22 mouse cellular contexts compared by ENCODE assay signal in genomic region chr6:114013801-114014200, GRCm38 (mm10). TPM values are rescaled to one million over a fixed set of nuclear protein-coding genes. Genes with fewer than 3 reads are reported as not detected.
DNase-seq lines count a peak whose midpoint lies in the region; ATAC-seq and TF ChIP-seq lines count a peak whose summit lies in the region.
"Had no signal": no experiment of that assay in that cellular context is flagged by ENCODE, and none has a peak within 500 bp of the region (broad histone marks: within the 10 kb centered on the region; RNA-seq: fewer than 3 reads in every experiment).

No protein-coding gene starts in this region.

- no peaks in the 10 kb centered on the region for H3K36me3 ChIP-seq in kidney, adult 2 months (ENCODE audit: control insufficient read depth, insufficient read depth, low read length)
- H3K36me3 ChIP-seq in liver, adult 2 months (ENCODE audit: control insufficient read depth, insufficient read depth, low read length): no peaks in the 10 kb centered on the region
- H3K36me3 ChIP-seq in liver, embryonic 12.5 days: no peaks in the 10 kb centered on the region
- H3K36me3 ChIP-seq in hindbrain, postnatal 0 days (ENCODE audit: insufficient read depth, low read length): no peaks in the 10 kb centered on the region
- H3K36me3 ChIP-seq: embryonic facial prominence, embryonic 13.5 days; forebrain, embryonic 12.5 days; G1E; heart, embryonic 10.5 days; hindbrain, embryonic 12.5 days; intestine, embryonic 15.5 days had no signal

- 0 out of 2 replicates have a peak, but pooled peaks have one; percentile 46 for ATAC-seq in cerebellum, adult (ENCODE audit: insufficient number of reproducible peaks, low FRiP score, low TSS enrichment)
- ATAC-seq in liver, embryonic 12.5 days: no peak
- ATAC-seq in hindbrain, postnatal 0 days: no peak
- ATAC-seq: CD4-positive, CD25-positive, alpha-beta regulatory T cell, adult 4 months; forebrain, embryonic 16.5 days had no signal

- H3K4me2 ChIP-seq in liver, embryonic 12.5 days: no peak overlapping the region
- H3K4me2 ChIP-seq in hindbrain, postnatal 0 days (ENCODE audit: low read depth, low read length): no peak overlapping the region
- H3K4me2 ChIP-seq: embryonic facial prominence, embryonic 13.5 days; forebrain, embryonic 12.5 days; hindbrain, embryonic 12.5 days had no signal

- no peak for TF ChIP-seq POLR2A in kidney, adult 2 months (IDR thresholded peaks at IDR 0.05; ENCODE audit: low read depth, low read length)
- no peak for TF ChIP-seq POLR2A in liver, adult 2 months (IDR thresholded peaks at IDR 0.05; ENCODE audit: extremely low read depth, insufficient read depth, low read length)

- H3K27me3 ChIP-seq in kidney, adult 2 months (replicated peaks; ENCODE audit: control insufficient read depth, insufficient read depth, low read length): no peaks in the 10 kb centered on the region
- no peaks in the 10 kb centered on the region for H3K27me3 ChIP-seq in liver, adult 2 months (ENCODE audit: control insufficient read depth, insufficient read depth, low read length)
- H3K27me3 ChIP-seq in liver, embryonic 12.5 days (replicated peaks): no peaks in the 10 kb centered on the region; the same call in 1 of the 2 replicates
- no peaks in the 10 kb centered on the region for H3K27me3 ChIP-seq in hindbrain, postnatal 0 days (ENCODE audit: insufficient read depth, low read length)
- H3K27me3 ChIP-seq: embryonic facial prominence, embryonic 13.5 days; forebrain, embryonic 12.5 days; hindbrain, embryonic 12.5 days; intestine, embryonic 15.5 days had no signal

- H3K4me1 ChIP-seq in kidney, adult 2 months (ENCODE audit: control insufficient read depth, insufficient read depth, low read length): peaks cover 11% of the 10 kb centered on the region; the same call in 1 of the 2 replicates
- peaks cover 5% of the 10 kb centered on the region; the same call in 1 of the 2 replicates for H3K4me1 ChIP-seq in liver, adult 2 months (ENCODE audit: control insufficient read depth, insufficient read depth, low read length)
- H3K4me1 ChIP-seq in liver, embryonic 12.5 days: no peaks in the 10 kb centered on the region
- H3K4me1 ChIP-seq in hindbrain, postnatal 0 days (ENCODE audit: insufficient read depth, low read length): no peaks in the 10 kb centered on the region
- H3K4me1 ChIP-seq: forebrain, embryonic 12.5 days; heart, embryonic 10.5 days had no signal

- H3K27ac ChIP-seq in kidney, adult 2 months (ENCODE audit: insufficient read depth, low read depth, low read length): no peak overlapping the region
- no peak overlapping the region for H3K27ac ChIP-seq in liver, adult 2 months (replicated peaks; ENCODE audit: insufficient read depth, low read depth, low read length)
- no peak overlapping the region for H3K27ac ChIP-seq in liver, embryonic 12.5 days
- H3K27ac ChIP-seq in hindbrain, postnatal 0 days: no peak overlapping the region
- H3K27ac ChIP-seq: embryonic facial prominence, embryonic 13.5 days; forebrain, embryonic 12.5 days; heart, embryonic 10.5 days; hindbrain, embryonic 12.5 days; intestine, embryonic 15.5 days had no signal

- H3K9me3 ChIP-seq in liver, embryonic 12.5 days (replicated peaks): no peaks in the 10 kb centered on the region
- H3K9me3 ChIP-seq in hindbrain, postnatal 0 days (ENCODE audit: low read length): no peaks in the 10 kb centered on the region
- H3K9me3 ChIP-seq: embryonic facial prominence, embryonic 13.5 days; forebrain, embryonic 12.5 days; heart, embryonic 10.5 days; hindbrain, embryonic 12.5 days; intestine, embryonic 15.5 days had no signal

- no peak overlapping the region for H3K4me3 ChIP-seq in kidney, adult 2 months (ENCODE audit: insufficient read depth, low read depth, low read length)
- H3K4me3 ChIP-seq in liver, adult 2 months (ENCODE audit: insufficient read depth, low read depth, low read length): no peak overlapping the region
- no peak overlapping the region for H3K4me3 ChIP-seq in liver, embryonic 12.5 days
- H3K4me3 ChIP-seq in hindbrain, postnatal 0 days (ENCODE audit: low read length): no peak overlapping the region
- H3K4me3 ChIP-seq: embryonic facial prominence, embryonic 13.5 days; forebrain, embryonic 12.5 days; heart, embryonic 10.5 days; hindbrain, embryonic 12.5 days; intestine, embryonic 15.5 days had no signal

- H3K9ac ChIP-seq in liver, adult 2 months (ENCODE audit: low read depth, low read length): no peak overlapping the region
- H3K9ac ChIP-seq in liver, embryonic 12.5 days: no peak overlapping the region
- no peak overlapping the region for H3K9ac ChIP-seq in hindbrain, postnatal 0 days (replicated peaks; ENCODE audit: low read length)
- H3K9ac ChIP-seq: embryonic facial prominence, embryonic 13.5 days; forebrain, embryonic 12.5 days; hindbrain, embryonic 12.5 days; intestine, embryonic 15.5 days had no signal

- WGBS in kidney, adult 2 months: 49% methylated on average over 5 of the region's 5 CpGs
- WGBS in liver, adult 2 months: 44% methylated on average over 5 of the region's 5 CpGs
- 50% methylated on average over 5 of the region's 5 CpGs for WGBS in liver, embryonic 12.5 days (ENCODE audit: insufficient replicate concordance)
- WGBS in hindbrain, postnatal 0 days: 56% methylated on average over 5 of the region's 5 CpGs

- DNase-seq in cerebellum, adult 11-12 months: no peak
- DNase-seq in kidney, adult 2 months: peak; percentile 32
- DNase-seq in kidney, postnatal 14 days: no peak
- DNase-seq in liver, adult 2 months (ENCODE audit: extremely low read depth, low read depth, low spot score): peak; percentile 66
- DNase-seq in hindbrain, postnatal 0 days (ENCODE audit: low spot score): no peak
- DNase-seq in testis, postnatal 10 days (ENCODE audit: low spot score): no peak
- DNase-seq: adrenal gland, postnatal 14 days; B cell, adult 2 months; gastrocnemius, postnatal 10 days; heart, adult 18-20 months; heart, postnatal 10 days; heart, postnatal 4 days had no signal

- TF ChIP-seq CTCF in kidney, adult 2 months (conservative IDR thresholded peaks at IDR 0.05; ENCODE audit: insufficient read depth, insufficient read length, low read depth, low read length): no peak
- no peak for TF ChIP-seq CTCF in liver, adult 2 months (IDR thresholded peaks at IDR 0.05; ENCODE audit: low read depth, low read length)
- TF ChIP-seq CTCF in hindbrain, postnatal 0 days (IDR thresholded peaks at IDR 0.05; ENCODE audit: low read depth): no peak

- no peaks in the 10 kb centered on the region for H3K79me2 ChIP-seq in liver, adult 2 months (ENCODE audit: control insufficient read depth, insufficient read depth, low read length)

RNA-seq across cellular contexts. Expression of gene Atp2b2, which starts 28.6 kb away (rescaled TPM):
- 0.84 TPM in 2 replicates for polyA plus RNA-seq in kidney, adult 2 months (2012; rRNA removed)
- total RNA-seq in liver, adult 2 months (2014; rRNA removed): 1.1 and 2.5 TPM in 2 replicates
- 1.0 and 1.7 TPM in 2 replicates for polyA plus RNA-seq in liver, adult 2 months (2012; rRNA removed)
- polyA plus RNA-seq in liver, embryonic 12.5 days (2016; fragmentation: Nextera tagmentation; extraction: Ambion mirVana): 0.30 and 0.35 TPM in 2 replicates
- 119 and 127 TPM in 2 replicates for total RNA-seq in hindbrain, postnatal 0 days (2014; rRNA removed)
- 57.9 and 58.8 TPM in 2 replicates for polyA plus RNA-seq in hindbrain, postnatal 0 days (2015; fragmentation: Nextera tagmentation; extraction: Ambion mirVana)
- polyA plus RNA-seq: G1E had no signal

Comparison
In these comparisons a context has a peak if more than half of its experiments do, and no peak if none do; other contexts are left out.
1. DNase-seq: peak in kidney, adult 2 months (single experiment) and liver, adult 2 months (single experiment); none in cerebellum, adult 11-12 months (single experiment), kidney, postnatal 14 days (single experiment), hindbrain, postnatal 0 days (single experiment) and testis, postnatal 10 days (single experiment).
2. RNA of gene Atp2b2, which starts 28.6 kb away (polyA plus RNA-seq): 57.9 to 58.8 TPM in hindbrain, postnatal 0 days; 1.0 to 1.7 TPM in liver, adult 2 months, 0.84 TPM in kidney, adult 2 months and 0.30 to 0.35 TPM in liver, embryonic 12.5 days; every median in the first group is over 10 times any median in the second.